Mouse (Mus musculus) gastrocnemius, adult 8-10 months (tissue): ENCODE results near the gene Cacna1h. TPM values are rescaled to one million over a fixed set of nuclear protein-coding genes. Genes with fewer than 3 reads are reported as not detected.

ENCODE experiments used
- total RNA-seq, 4 experiments: library from RNA; stranded (reverse); gene quantifications; 2 replicates each; pipeline ENCODE4 v1.2.4; 2022

The Cacna1h gene
- total RNA-seq, 4 experiments from 2014 or later, result 0.68 to 1.7 (median 1.6) TPM

Other genes with a start within 250 kb of the Cacna1h start
- 10 to 100 TPM; 13.8 to 15.5 (median 14.8) TPM for gene BC003965, start 249.2 kb downstream of the Cacna1h start, total RNA-seq
- 1 to 10 TPM; 3.2 to 5.4 (median 4.3) TPM for gene Unkl, start 245.4 kb downstream of the Cacna1h start, total RNA-seq
- gene Gnptg, start 193.7 kb downstream of the Cacna1h start, total RNA-seq, result 10 to 100 TPM; 12.8 to 17.2 (median 14.8) TPM
- 10 to 100 TPM; 14.2 to 19.1 (median 15.6) TPM for gene Tsr3, start 193.6 kb downstream of the Cacna1h start, total RNA-seq
- gene Baiap3, start 177.4 kb downstream of the Cacna1h start, total RNA-seq, result not detected
- gene Ube2i, start 159.2 kb downstream of the Cacna1h start, total RNA-seq, result 10 to 100 TPM; 57.0 to 66.7 (median 58.0) TPM
- under 1 TPM; 0.27 to 0.56 (median 0.33) TPM for gene Prss34, start 135.4 kb downstream of the Cacna1h start, total RNA-seq
- gene Prss28, start 125.1 kb downstream of the Cacna1h start, total RNA-seq, result not detected
- not detected for gene Prss29, start 115.1 kb downstream of the Cacna1h start, total RNA-seq
- gene Tpsab1, start 88.2 kb downstream of the Cacna1h start, total RNA-seq, result 1 to 10 TPM in 3 of 4 experiments, under 1 TPM in 1; 0.29 to 2.2 (median 1.2) TPM
- 1 to 10 TPM; 1.7 to 5.9 (median 3.9) TPM for gene Tpsb2, start 67.5 kb downstream of the Cacna1h start, total RNA-seq
- gene Tpsg1, start 64.5 kb downstream of the Cacna1h start, total RNA-seq, result not detected
- not detected for gene Tekt4, start 20.8 kb upstream of the Cacna1h start, total RNA-seq
- not detected for gene Sstr5, start 63.5 kb upstream of the Cacna1h start, total RNA-seq
- under 1 TPM; 0.19 to 0.76 (median 0.70) TPM for gene Sox8, start 136.9 kb upstream of the Cacna1h start, total RNA-seq
- gene Lmf1, start 145.3 kb upstream of the Cacna1h start, total RNA-seq, result 10 to 100 TPM; 10.4 to 14.1 (median 10.8) TPM